Mouse (Mus musculus): ENCODE measurements around the gene Parp11. TPM values are rescaled to one million over a fixed set of nuclear protein-coding genes. Genes with fewer than 3 reads are reported as not detected.
A peak's percentile ranks its signal among the peaks of the same experiment; 100 is the strongest.

The Parp11 gene
- 73.9 and 75.0 TPM in 2 replicates for polyA plus RNA-seq (2015; fragmentation: Nextera tagmentation; extraction: Ambion mirVana)

DNA sequence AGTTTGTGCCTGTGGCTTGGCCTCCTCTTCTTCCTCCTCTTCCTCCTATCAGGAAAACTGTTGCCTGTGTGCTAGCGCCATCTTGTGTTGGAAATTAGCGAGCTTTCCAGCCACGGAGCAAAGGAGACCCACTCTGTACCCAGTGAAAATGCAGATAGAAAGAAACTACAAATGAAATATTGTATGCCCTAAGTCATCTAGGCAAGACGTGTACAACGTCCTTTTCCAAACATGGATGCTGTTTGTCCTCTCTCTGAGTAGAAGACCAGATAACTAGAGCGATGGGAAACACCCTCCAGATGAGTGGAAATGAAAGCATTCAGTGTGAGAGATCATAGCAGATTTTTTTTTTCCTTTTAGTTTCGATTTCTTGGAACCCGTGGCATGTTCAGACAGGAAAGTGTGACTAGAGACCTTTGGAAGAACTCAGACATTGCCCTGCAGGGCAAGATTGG, at the start of gene Parp11:
Gene Parp11, plus strand, starts transcription at position 405 of the 455 bp plus-strand sequence.
- no peaks in the 10 kb centered on the region; the same call in 1 of the 2 replicates for H3K4me1 ChIP-seq (replicated peaks)
- WGBS = 21% methylated on average over 8 of the region's 8 CpGs
- no peaks in the 10 kb centered on the region for H3K36me3 ChIP-seq
- H3K9ac ChIP-seq = no peak within 1 kb of the TSS
- H3K27me3 ChIP-seq = peaks cover 3% of the 10 kb centered on the region; the same call in 1 of the 2 replicates
- H3K4me3 ChIP-seq = no peak within 1 kb of the TSS
- no peak within 1 kb of the TSS for H3K27ac ChIP-seq (replicated peaks)
- ATAC-seq (ENCODE audit: low FRiP score, low read depth) = no peak
- no peak within 1 kb of the TSS for H3K4me2 ChIP-seq
- no peaks in the 10 kb centered on the region for H3K9me3 ChIP-seq

DNA sequence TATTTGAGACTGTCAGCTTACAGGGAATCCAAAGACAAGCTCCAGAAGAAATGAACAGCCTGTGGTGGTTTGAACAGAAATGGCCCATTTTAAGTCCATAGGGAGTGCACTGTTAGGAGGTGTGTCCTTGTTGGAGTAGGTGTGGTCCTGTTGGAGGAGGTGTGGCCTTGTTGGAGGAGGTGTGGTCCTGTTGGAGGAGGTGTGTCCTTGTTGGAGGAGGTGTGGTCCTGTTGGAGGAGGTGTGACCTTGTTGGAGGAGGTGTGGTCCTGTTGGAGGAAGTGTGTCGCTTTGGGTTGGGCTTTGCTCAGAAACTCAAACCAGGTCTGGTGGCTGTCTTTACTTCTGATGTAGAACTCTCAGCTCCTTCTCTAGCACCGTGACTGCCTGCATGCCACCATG, 48.6 kb upstream of the Parp11 start:
- ATAC-seq (ENCODE audit: low FRiP score, low read depth) = no peak
- Histone ChIP-seq H3K4me1 (replicated peaks) (0 out of 2 replicates have a peak, but pooled peaks cover 5% of the 10 kb centered on the region), H3K27ac (replicated peaks) (no peak overlapping the region), H3K4me3 (no peak overlapping the region), H3K9ac (no peak overlapping the region), H3K4me2 (no peak overlapping the region), H3K9me3 (no peaks in the 10 kb centered on the region), H3K27me3 (no peaks in the 10 kb centered on the region), H3K36me3 (no peaks in the 10 kb centered on the region)
- 55% methylated on average over 2 of the region's 2 CpGs for WGBS

DNA sequence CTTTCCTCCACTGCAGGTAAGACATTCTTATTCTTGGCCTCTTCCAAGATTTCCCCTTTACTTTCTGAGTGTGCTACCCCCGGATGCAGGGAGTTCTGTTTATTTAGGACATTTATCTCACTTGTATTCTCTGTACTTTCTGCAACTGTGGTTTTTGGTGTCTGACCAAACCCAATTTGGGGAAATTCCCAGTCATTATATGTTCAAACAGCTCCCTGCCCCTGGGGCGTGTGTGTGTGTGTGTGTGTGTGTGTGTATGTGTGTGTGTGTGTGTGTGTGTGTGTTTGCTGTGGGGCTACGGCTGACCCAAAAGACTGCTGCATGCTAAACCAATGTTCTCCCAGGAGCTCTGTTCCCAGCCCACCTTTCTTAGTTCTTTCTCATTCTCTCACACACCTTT, 45.2 kb upstream of the Parp11 start:
- no peaks in the 10 kb centered on the region for H3K27me3 ChIP-seq
- H3K9ac ChIP-seq = no peak overlapping the region
- H3K36me3 ChIP-seq = no peaks in the 10 kb centered on the region
- 69% methylated on average over 3 of the region's 3 CpGs for WGBS
- no peak for ATAC-seq (ENCODE audit: low FRiP score, low read depth)
- H3K4me1 ChIP-seq (replicated peaks) = peaks cover 11% of the 10 kb centered on the region
- no peak overlapping the region for H3K4me3 ChIP-seq
- H3K27ac ChIP-seq (replicated peaks) = no peak overlapping the region
- no peak overlapping the region for H3K4me2 ChIP-seq
- H3K9me3 ChIP-seq = no peaks in the 10 kb centered on the region

DNA sequence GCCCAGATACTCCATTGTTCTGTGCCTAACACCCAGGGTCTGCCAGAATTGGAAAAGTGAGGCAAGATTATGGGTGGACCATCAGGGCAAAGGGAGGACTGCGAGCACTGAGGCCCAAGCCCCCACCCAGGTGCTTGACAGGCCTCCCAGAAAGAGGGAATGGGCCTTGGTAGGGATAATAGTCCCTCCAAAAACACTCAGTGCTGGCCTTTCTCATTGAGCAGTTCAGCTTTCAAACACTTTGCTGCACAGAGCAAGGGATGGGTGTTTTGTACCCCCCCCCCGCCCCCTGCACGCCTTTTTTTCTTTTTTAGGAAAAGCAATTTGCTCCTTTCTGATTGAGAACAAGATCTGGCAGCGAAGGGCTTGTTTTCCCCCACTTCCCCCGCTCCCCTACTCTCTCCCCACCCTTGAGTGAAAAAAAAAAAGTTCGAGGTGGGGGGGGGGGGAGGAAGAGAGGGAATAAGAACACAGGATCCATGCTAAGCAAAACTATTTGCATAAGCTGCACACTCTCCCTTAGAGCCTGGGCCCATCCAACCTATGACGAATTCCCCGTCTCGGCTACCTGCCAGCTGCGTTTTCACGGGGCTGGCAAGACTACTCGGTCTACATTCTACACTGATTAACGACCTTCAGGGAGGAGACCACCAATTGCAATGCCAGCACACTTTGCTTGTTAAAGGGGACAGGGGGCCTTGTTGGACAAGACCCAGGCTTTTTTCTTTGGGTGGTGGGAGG, 42.4 kb upstream of the Parp11 start:
- no peak overlapping the region for H3K4me3 ChIP-seq
- 26% methylated on average over 13 of the region's 13 CpGs for WGBS
- H3K9me3 ChIP-seq = no peaks in the 10 kb centered on the region
- no peaks in the 10 kb centered on the region for H3K27me3 ChIP-seq
- 0 out of 2 replicates have a peak overlapping the region, but pooled peaks have one; percentile 20 for H3K27ac ChIP-seq (replicated peaks)
- H3K36me3 ChIP-seq = no peaks in the 10 kb centered on the region
- peak; percentile 93 for ATAC-seq (ENCODE audit: low FRiP score, low read depth)
- peaks cover 11% of the 10 kb centered on the region for H3K4me1 ChIP-seq (replicated peaks)
- no peak overlapping the region for H3K9ac ChIP-seq
- H3K4me2 ChIP-seq = no peak overlapping the region

DNA sequence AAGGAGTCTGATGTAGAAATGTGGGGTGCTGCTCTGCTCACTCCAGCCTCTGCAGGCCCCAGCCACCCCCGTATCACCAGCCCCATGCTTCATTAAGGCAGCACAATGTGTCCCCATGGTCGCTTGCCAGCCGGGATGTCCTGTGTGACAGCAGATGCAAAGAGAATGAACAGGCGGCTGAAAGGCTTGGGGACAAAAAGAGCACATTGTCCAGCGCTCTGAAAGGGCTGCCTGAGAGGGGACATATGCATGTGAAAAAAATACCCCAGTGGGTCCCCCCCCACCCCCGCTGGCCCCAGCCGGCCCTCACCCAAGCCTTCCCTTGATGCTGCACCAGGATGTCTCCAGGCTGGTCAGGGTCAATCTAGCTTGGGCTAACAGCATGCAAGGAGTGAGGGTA, 41.0 kb upstream of the Parp11 start:
- peaks cover 11% of the 10 kb centered on the region for H3K4me1 ChIP-seq (replicated peaks)
- peak; percentile 63 for ATAC-seq (ENCODE audit: low FRiP score, low read depth)
- no peaks in the 10 kb centered on the region for H3K9me3 ChIP-seq
- H3K9ac ChIP-seq = no peak overlapping the region
- H3K27me3 ChIP-seq = no peaks in the 10 kb centered on the region
- H3K36me3 ChIP-seq = no peaks in the 10 kb centered on the region
- no peak overlapping the region for H3K4me2 ChIP-seq
- H3K27ac ChIP-seq (replicated peaks) = no peak overlapping the region
- H3K4me3 ChIP-seq = no peak overlapping the region
- 19% methylated on average over 7 of the region's 7 CpGs for WGBS

DNA sequence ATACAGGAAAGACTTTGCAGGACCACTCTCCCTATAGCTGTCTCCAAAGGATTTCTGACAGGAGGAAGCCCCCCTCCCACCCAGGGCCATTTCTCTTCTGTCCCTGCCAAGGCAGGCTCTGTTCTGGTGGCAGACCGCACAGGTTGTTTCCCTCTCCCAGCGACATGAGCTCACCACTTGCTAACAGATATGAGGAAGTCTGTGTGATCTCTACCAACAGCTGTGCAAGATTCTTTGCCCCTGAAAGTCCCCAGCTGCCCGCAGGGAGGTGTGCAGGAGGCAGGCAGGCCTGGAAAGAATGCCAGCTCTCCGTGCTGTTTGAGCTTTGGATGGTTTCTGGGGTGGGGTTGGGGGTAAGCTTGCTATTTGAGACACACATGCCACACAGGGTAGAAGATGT, 38.9 kb upstream of the Parp11 start:
- H3K9me3 ChIP-seq = no peaks in the 10 kb centered on the region
- no peaks in the 10 kb centered on the region for H3K36me3 ChIP-seq
- no peak overlapping the region for H3K27ac ChIP-seq (replicated peaks)
- 14% methylated on average over 4 of the region's 4 CpGs for WGBS
- ATAC-seq (ENCODE audit: low FRiP score, low read depth) = no peak
- H3K4me2 ChIP-seq = no peak overlapping the region
- no peaks in the 10 kb centered on the region for H3K27me3 ChIP-seq
- H3K4me3 ChIP-seq = no peak overlapping the region
- H3K9ac ChIP-seq = no peak overlapping the region
- peaks cover 11% of the 10 kb centered on the region for H3K4me1 ChIP-seq (replicated peaks)

DNA sequence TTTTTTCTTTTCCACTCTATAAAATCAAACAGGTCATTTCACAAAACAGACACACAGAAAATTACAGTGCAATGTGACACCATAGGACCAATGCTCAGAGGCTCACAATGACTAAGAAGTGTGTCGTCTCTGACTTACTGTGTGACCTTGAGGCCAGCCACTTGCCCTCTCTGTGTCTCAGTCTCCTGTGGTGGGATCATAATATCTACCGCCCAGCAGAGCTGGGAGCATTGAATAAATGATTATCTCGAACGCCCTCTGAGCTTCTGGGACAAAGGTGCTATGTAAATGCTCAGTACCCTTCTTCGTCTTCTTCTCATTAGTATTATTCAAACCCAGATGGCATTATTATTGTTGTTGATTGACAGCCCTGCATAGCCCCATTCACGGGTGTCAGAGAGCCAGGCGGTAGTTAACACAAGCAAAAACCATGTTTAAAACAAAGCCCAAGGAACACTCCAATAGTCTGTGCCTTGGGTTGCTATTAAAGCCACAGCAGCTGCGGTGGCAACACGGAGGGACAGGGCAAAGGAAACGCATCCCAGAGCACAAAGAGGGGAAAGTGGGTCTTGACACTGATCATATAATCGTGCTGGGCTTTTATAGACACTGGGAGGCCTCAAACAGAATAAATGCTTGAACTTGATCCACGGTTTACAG, 29.0 kb upstream of the Parp11 start:
- H3K9me3 ChIP-seq = no peaks in the 10 kb centered on the region
- no peak overlapping the region for H3K9ac ChIP-seq
- ATAC-seq (ENCODE audit: low FRiP score, low read depth) = no peak
- no peaks in the 10 kb centered on the region for H3K36me3 ChIP-seq
- no peak overlapping the region for H3K4me3 ChIP-seq
- no peaks in the 10 kb centered on the region for H3K4me1 ChIP-seq (replicated peaks)
- H3K4me2 ChIP-seq = no peak overlapping the region
- no peaks in the 10 kb centered on the region for H3K27me3 ChIP-seq
- WGBS = 16% methylated on average over 12 of the region's 12 CpGs
- no peak overlapping the region for H3K27ac ChIP-seq (replicated peaks)

DNA sequence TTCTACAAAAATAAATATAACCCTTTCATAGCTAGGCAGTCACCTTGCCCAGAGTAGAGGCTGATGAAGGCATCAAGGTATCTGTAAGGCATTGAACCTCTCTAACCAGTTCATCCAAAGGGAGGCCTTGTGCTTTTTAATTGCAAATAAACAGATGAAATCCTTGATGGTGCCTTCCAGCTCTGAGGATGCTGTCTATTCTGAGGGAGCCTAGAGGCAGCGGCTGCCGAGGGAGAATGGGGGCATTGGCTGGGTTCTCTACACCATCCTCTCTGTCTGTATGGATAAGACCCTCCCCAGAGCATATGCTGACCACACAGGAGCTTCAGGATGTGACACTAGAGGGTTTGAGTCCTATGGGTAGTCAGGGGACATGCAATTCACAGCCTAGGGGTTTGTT, 28.3 kb upstream of the Parp11 start:
- H3K36me3 ChIP-seq = no peaks in the 10 kb centered on the region
- no peak overlapping the region for H3K4me2 ChIP-seq
- no peaks in the 10 kb centered on the region for H3K9me3 ChIP-seq
- no peak overlapping the region for H3K9ac ChIP-seq
- ATAC-seq (ENCODE audit: low FRiP score, low read depth) = no peak
- no peak overlapping the region for H3K4me3 ChIP-seq
- 41% methylated on average over 2 of the region's 2 CpGs for WGBS
- no peaks in the 10 kb centered on the region for H3K27me3 ChIP-seq
- no peak overlapping the region for H3K27ac ChIP-seq (replicated peaks)
- H3K4me1 ChIP-seq (replicated peaks) = no peaks in the 10 kb centered on the region

DNA sequence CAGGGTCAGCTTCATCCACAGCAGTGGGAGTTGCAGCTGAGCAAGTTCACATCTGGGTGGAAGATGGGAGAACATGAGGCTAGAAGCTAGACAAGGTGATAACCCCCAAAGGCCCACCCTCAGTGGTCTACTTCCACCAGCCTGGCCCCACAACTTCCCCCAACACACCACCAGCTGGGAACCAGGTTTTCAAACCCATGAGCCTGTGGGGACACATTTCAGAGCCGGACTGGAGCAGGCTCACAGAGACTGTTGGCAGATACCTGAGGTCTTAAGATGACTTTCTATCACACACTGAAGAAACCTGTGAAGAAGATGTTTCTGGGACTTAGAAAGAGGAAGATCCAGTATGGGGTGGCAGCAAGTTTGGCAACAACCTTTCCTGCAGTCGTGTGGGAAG, 26.5 kb upstream of the Parp11 start:
- Histone ChIP-seq H3K36me3 (no peaks in the 10 kb centered on the region), H3K27ac (replicated peaks) (no peak overlapping the region), H3K4me3 (no peak overlapping the region), H3K4me2 (no peak overlapping the region), H3K9me3 (no peaks in the 10 kb centered on the region), H3K9ac (no peak overlapping the region), H3K27me3 (no peaks in the 10 kb centered on the region), H3K4me1 (replicated peaks) (no peaks in the 10 kb centered on the region)
- 83% methylated on average over 2 of the region's 2 CpGs for WGBS
- no peak for ATAC-seq (ENCODE audit: low FRiP score, low read depth)

DNA sequence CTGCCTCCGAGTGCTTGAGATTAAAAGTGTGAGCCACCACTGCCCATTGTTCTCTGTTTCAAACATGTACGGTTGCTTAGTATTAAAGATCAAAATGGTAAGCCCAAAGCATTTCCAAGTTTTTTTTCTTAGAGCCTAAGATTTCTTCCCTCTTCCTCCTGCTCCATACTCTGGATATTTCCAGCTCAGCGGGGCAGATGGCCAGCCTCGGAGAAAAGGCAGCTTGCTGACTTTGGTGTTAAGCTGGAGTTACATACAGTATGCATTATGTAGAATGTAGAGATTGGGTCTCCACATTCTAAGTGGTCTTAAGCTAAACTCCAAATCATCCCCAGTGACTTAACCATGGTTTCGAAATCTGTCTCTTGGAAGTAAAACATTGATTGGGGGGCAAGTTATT, 21.5 kb upstream of the Parp11 start:
- Histone ChIP-seq H3K27ac (replicated peaks) (no peak overlapping the region), H3K4me2 (no peak overlapping the region), H3K36me3 (no peaks in the 10 kb centered on the region), H3K9ac (no peak overlapping the region), H3K4me1 (replicated peaks) (no peaks in the 10 kb centered on the region), H3K4me3 (no peak overlapping the region), H3K27me3 (no peaks in the 10 kb centered on the region), H3K9me3 (no peaks in the 10 kb centered on the region)
- ATAC-seq (ENCODE audit: low FRiP score, low read depth) = no peak
- WGBS = 74% methylated on average over 5 of the region's 5 CpGs

DNA sequence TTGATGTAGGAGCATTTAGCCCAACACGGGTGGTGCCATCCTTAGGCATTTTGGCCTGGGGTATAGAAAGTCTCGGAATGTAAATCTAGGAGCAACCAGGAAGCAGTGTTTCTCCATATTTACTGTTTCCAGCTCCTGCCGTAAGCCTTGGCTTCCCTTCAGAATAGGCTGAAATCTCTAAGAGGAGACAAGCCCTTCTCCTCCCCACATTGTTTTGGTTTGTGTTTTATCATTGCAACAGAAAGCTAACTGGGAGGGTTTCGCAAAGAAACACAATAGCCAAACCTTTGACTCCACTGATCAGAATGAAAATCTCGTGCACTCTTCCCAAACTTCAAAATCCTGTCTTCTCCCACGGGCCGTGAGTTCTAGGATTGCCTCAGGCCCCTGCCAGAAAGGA, 15.9 kb upstream of the Parp11 start:
- Histone ChIP-seq H3K9me3 (no peaks in the 10 kb centered on the region), H3K4me1 (replicated peaks) (no peaks in the 10 kb centered on the region), H3K4me2 (no peak overlapping the region), H3K27ac (replicated peaks) (no peak overlapping the region), H3K9ac (no peak overlapping the region), H3K4me3 (no peak overlapping the region), H3K36me3 (no peaks in the 10 kb centered on the region), H3K27me3 (no peaks in the 10 kb centered on the region)
- 81% methylated on average over 7 of the region's 7 CpGs for WGBS
- no peak for ATAC-seq (ENCODE audit: low FRiP score, low read depth)

DNA sequence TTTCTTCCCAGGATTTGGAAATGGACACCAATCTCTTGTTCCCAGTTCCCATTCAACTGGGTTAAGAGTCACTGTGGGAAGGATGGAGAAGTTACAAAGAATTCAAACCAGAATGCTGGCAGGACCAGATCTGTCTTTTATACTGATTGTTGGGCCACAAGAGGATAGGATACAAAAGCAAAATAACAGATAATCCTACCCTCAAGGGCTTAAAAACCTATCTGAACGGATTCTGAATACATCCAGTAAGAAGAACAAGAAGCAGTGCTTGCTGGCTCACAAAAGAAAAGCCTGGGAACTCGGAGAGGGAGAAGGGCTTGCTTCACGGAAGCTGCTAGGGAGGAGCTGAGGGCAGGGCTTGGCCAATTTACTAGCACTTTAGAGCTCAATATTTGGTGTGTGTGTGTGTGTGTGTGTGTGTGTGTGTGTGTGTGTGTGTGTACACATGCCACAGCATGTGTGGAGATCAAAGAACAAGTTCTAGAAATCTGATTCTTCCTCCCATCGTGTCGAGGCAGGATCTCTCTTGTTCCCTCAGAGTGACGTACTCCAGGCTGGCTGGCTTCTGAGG, 15.4 kb upstream of the Parp11 start:
- 61% methylated on average over 6 of the region's 6 CpGs for WGBS

More for the DNA sequence above, 15.4 kb upstream of the Parp11 start:
- Histone ChIP-seq H3K4me2 (no peak overlapping the region), H3K9ac (no peak overlapping the region), H3K4me3 (no peak overlapping the region), H3K36me3 (no peaks in the 10 kb centered on the region), H3K9me3 (no peaks in the 10 kb centered on the region), H3K4me1 (replicated peaks) (no peaks in the 10 kb centered on the region), H3K27ac (replicated peaks) (no peak overlapping the region), H3K27me3 (no peaks in the 10 kb centered on the region)
- no peak for ATAC-seq (ENCODE audit: low FRiP score, low read depth)

Data from hindbrain, embryonic 15.5 days (tissue).